Mouse (Mus musculus): ENCODE measurements around the gene Stx6.

GRCm38 (mm10) chr1:155204560-155205162 lies 46.1 kb downstream of the Stx6 start:
- TF ChIP-seq POLR2A (IDR thresholded peaks at IDR 0.05; ENCODE audit: borderline replicate concordance, extremely low read depth, insufficient read depth, insufficient read length, poor library complexity, severe bottlenecking), result no peak
- no peak for TF ChIP-seq CTCF (IDR thresholded peaks at IDR 0.05; ENCODE audit: borderline replicate concordance, extremely low read depth, insufficient read depth, insufficient read length)
